Mouse (Mus musculus): ENCODE measurements around the gene Prrc2b. TPM values are rescaled to one million over a fixed set of nuclear protein-coding genes. Genes with fewer than 3 reads are reported as not detected.

Gene Prrc2b
- polyA plus RNA-seq, 1 experiment from 2014 or later: 39.3 TPM

DNA sequence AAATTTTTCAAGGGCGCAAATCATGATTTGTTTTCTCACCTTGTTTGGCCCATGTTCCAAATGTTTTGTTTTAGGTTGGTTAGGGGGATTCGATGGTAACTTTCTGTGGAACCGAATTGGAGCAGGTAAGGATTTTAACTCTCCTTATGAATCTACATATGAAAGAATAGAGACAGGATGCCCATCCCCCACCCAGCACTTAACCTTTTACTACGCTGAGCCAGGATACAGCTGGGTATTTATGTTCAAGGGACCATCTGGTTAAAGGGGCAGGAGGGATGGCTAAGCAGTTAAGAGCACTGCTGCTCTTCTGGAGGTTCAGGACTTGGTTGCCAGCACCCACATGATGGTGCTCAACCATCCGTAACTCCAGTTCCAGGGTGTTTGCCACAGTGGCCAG lies 89.7 kb downstream of the Prrc2b start:
- Histone ChIP-seq H3K4me2 (no peak overlapping the region), H3K27me3 (ENCODE audit: control insufficient read depth, insufficient read depth, low read length) (no peaks in the 10 kb centered on the region), H3K27ac (ENCODE audit: low read depth, low read length) (no peak overlapping the region), H3K9ac (ENCODE audit: low read depth, low read length) (no peak overlapping the region), H3K4me1 (ENCODE audit: control insufficient read depth, insufficient read depth, low read length) (peaks cover 3% of the 10 kb centered on the region), H3K36me3 (ENCODE audit: control insufficient read depth, insufficient read depth, low read length) (no peaks in the 10 kb centered on the region; the same call in 1 of the 2 replicates), H3K9me3 (replicated peaks; ENCODE audit: control insufficient read depth, low read length) (no peaks in the 10 kb centered on the region), H3K4me3 (ENCODE audit: low read depth, low read length) (no peak overlapping the region)
- no peak for ATAC-seq (replicated peaks; ENCODE audit: insufficient number of reproducible peaks, low FRiP score, low TSS enrichment)
- WGBS (ENCODE audit: insufficient replicate concordance): 89% methylated on average over 5 of the region's 5 CpGs

DNA sequence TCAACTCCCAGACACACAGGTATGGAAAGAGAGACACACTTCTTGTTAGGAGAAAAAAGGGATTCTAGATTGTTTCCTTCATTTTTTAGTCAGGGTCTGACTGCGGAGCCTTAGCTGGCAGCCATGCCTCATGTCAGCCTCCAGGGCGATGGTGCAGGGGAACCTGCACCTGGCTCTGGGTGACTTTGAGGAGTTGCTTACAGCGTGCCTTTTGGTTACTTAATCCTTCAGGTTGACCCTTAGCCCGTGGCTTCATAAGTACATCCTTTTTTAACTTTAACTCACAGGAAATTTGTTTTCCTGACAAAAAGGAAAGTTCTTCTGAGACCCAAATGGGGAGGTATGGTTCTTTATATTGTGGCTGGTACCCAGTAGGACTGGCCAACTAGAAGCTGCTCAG lies 92.1 kb downstream of the Prrc2b start:
- Histone ChIP-seq H3K4me3 (ENCODE audit: low read depth, low read length) (no peak overlapping the region), H3K27me3 (ENCODE audit: control insufficient read depth, insufficient read depth, low read length) (no peaks in the 10 kb centered on the region), H3K9ac (ENCODE audit: low read depth, low read length) (no peak overlapping the region), H3K27ac (ENCODE audit: low read depth, low read length) (no peak overlapping the region), H3K4me1 (ENCODE audit: control insufficient read depth, insufficient read depth, low read length) (no peaks in the 10 kb centered on the region), H3K9me3 (replicated peaks; ENCODE audit: control insufficient read depth, low read length) (no peaks in the 10 kb centered on the region), H3K4me2 (no peak overlapping the region), H3K36me3 (ENCODE audit: control insufficient read depth, insufficient read depth, low read length) (peaks cover 4% of the 10 kb centered on the region; the same call in 1 of the 2 replicates)
- no peak for ATAC-seq (replicated peaks; ENCODE audit: insufficient number of reproducible peaks, low FRiP score, low TSS enrichment)
- WGBS (ENCODE audit: insufficient replicate concordance): 85% methylated on average over 4 of the region's 4 CpGs

- no peak for ATAC-seq (replicated peaks; ENCODE audit: insufficient number of reproducible peaks, low FRiP score, low TSS enrichment)
- WGBS (ENCODE audit: insufficient replicate concordance): 75% methylated on average over 4 of the region's 4 CpGs
- H3K36me3 ChIP-seq (ENCODE audit: control insufficient read depth, insufficient read depth, low read length): peaks cover 8% of the 10 kb centered on the region
These were observed 95.9 kb downstream of the Prrc2b start for GRCm38 (mm10) chr2:32246741-32247140.

GRCm38 (mm10) chr2:32248377-32249361 lies 97.8 kb downstream of the Prrc2b start:
- Histone ChIP-seq H3K4me2 (no peak overlapping the region), H3K27me3 (ENCODE audit: control insufficient read depth, insufficient read depth, low read length) (no peaks in the 10 kb centered on the region), H3K4me3 (ENCODE audit: low read depth, low read length) (no peak overlapping the region), H3K27ac (ENCODE audit: low read depth, low read length) (no peak overlapping the region), H3K36me3 (ENCODE audit: control insufficient read depth, insufficient read depth, low read length) (peaks cover 8% of the 10 kb centered on the region), H3K4me1 (ENCODE audit: control insufficient read depth, insufficient read depth, low read length) (no peaks in the 10 kb centered on the region), H3K9ac (ENCODE audit: low read depth, low read length) (no peak overlapping the region), H3K9me3 (replicated peaks; ENCODE audit: control insufficient read depth, low read length) (no peaks in the 10 kb centered on the region)
- ATAC-seq (replicated peaks; ENCODE audit: insufficient number of reproducible peaks, low FRiP score, low TSS enrichment): no peak
- WGBS (ENCODE audit: insufficient replicate concordance): 74% methylated on average over 10 of the region's 10 CpGs

More at GRCm38 (mm10) chr2:32246741-32247140, 95.9 kb downstream of the Prrc2b start:
- no peaks in the 10 kb centered on the region for H3K27me3 ChIP-seq (ENCODE audit: control insufficient read depth, insufficient read depth, low read length)
- no peak overlapping the region for H3K9ac ChIP-seq (ENCODE audit: low read depth, low read length)
- H3K4me3 ChIP-seq (ENCODE audit: low read depth, low read length): no peak overlapping the region
- no peaks in the 10 kb centered on the region for H3K9me3 ChIP-seq (replicated peaks; ENCODE audit: control insufficient read depth, low read length)
- no peaks in the 10 kb centered on the region for H3K4me1 ChIP-seq (ENCODE audit: control insufficient read depth, insufficient read depth, low read length)
- no peak overlapping the region for H3K27ac ChIP-seq (ENCODE audit: low read depth, low read length)
- H3K4me2 ChIP-seq: no peak overlapping the region

DNA sequence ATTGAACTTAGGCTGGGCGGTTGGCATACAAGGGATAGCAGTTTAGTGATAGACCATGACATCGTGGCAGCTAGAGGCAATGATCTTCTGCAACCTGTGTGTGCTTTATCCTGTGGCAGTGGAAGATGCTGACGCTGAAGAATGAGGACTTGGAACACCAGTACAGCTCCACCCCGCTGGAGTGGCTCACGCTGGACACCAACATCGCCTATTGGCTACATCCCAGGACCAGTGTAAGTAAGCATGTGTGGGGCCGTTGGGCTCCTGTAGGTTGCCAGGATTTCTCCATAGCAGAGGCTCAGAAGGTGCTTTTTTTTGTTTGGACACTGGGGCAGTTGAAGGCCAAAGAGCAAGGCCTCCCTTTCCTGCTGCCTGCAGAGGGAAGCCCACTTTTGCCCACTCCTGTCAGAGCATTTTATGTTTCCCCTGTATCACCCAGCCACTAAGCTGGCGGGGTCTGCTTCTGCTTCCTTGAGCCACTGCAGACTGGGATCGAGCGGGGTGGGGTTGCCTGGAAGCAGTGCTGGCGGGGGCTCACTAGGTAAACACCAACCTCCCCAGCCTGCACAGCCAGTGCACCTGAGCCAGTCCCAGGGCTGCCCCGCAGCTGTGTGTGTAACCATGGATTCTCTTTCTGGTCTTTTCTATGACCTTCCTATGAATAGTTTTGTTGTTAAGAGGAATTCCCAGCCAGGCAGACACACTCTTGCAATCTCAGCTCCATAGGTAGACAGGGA lies 101.1 kb downstream of the Prrc2b start:
- peaks cover 8% of the 10 kb centered on the region for H3K36me3 ChIP-seq (ENCODE audit: control insufficient read depth, insufficient read depth, low read length)

GRCm38 (mm10) chr2:32252658-32253057 lies 101.8 kb downstream of the Prrc2b start:
- no peak for ATAC-seq (replicated peaks; ENCODE audit: insufficient number of reproducible peaks, low FRiP score, low TSS enrichment)
- 85% methylated on average over 5 of the region's 5 CpGs for WGBS (ENCODE audit: insufficient replicate concordance)
- no peak overlapping the region for H3K27ac ChIP-seq (ENCODE audit: low read depth, low read length)
- H3K4me1 ChIP-seq (ENCODE audit: control insufficient read depth, insufficient read depth, low read length): no peaks in the 10 kb centered on the region
- H3K9me3 ChIP-seq (replicated peaks; ENCODE audit: control insufficient read depth, low read length): no peaks in the 10 kb centered on the region
- H3K9ac ChIP-seq (ENCODE audit: low read depth, low read length): no peak overlapping the region
- H3K27me3 ChIP-seq (ENCODE audit: control insufficient read depth, insufficient read depth, low read length): no peaks in the 10 kb centered on the region
- H3K4me2 ChIP-seq: no peak overlapping the region
- H3K36me3 ChIP-seq (ENCODE audit: control insufficient read depth, insufficient read depth, low read length): peaks cover 8% of the 10 kb centered on the region
- no peak overlapping the region for H3K4me3 ChIP-seq (ENCODE audit: low read depth, low read length)

More for the DNA sequence above, 101.1 kb downstream of the Prrc2b start:
- Histone ChIP-seq H3K9me3 (replicated peaks; ENCODE audit: control insufficient read depth, low read length) (no peaks in the 10 kb centered on the region), H3K27me3 (ENCODE audit: control insufficient read depth, insufficient read depth, low read length) (no peaks in the 10 kb centered on the region), H3K4me2 (no peak overlapping the region), H3K27ac (ENCODE audit: low read depth, low read length) (no peak overlapping the region), H3K4me1 (ENCODE audit: control insufficient read depth, insufficient read depth, low read length) (no peaks in the 10 kb centered on the region), H3K9ac (ENCODE audit: low read depth, low read length) (no peak overlapping the region), H3K4me3 (ENCODE audit: low read depth, low read length) (no peak overlapping the region)
- no peak for ATAC-seq (replicated peaks; ENCODE audit: insufficient number of reproducible peaks, low FRiP score, low TSS enrichment)
- 78% methylated on average over 12 of the region's 12 CpGs for WGBS (ENCODE audit: insufficient replicate concordance)

GRCm38 (mm10) chr2:32253352-32253751 lies 102.5 kb downstream of the Prrc2b start:
- no peak overlapping the region for H3K27ac ChIP-seq (ENCODE audit: low read depth, low read length)
- no peaks in the 10 kb centered on the region for H3K27me3 ChIP-seq (ENCODE audit: control insufficient read depth, insufficient read depth, low read length)
- H3K9me3 ChIP-seq (replicated peaks; ENCODE audit: control insufficient read depth, low read length): no peaks in the 10 kb centered on the region
- no peak overlapping the region for H3K4me2 ChIP-seq
- peaks cover 12% of the 10 kb centered on the region for H3K36me3 ChIP-seq (ENCODE audit: control insufficient read depth, insufficient read depth, low read length)
- ATAC-seq (replicated peaks; ENCODE audit: insufficient number of reproducible peaks, low FRiP score, low TSS enrichment): no peak
- 37% methylated on average over 1 of the region's 1 CpGs for WGBS (ENCODE audit: insufficient replicate concordance)
- H3K9ac ChIP-seq (ENCODE audit: low read depth, low read length): no peak overlapping the region
- H3K4me3 ChIP-seq (ENCODE audit: low read depth, low read length): no peak overlapping the region
- no peaks in the 10 kb centered on the region for H3K4me1 ChIP-seq (ENCODE audit: control insufficient read depth, insufficient read depth, low read length)

DNA sequence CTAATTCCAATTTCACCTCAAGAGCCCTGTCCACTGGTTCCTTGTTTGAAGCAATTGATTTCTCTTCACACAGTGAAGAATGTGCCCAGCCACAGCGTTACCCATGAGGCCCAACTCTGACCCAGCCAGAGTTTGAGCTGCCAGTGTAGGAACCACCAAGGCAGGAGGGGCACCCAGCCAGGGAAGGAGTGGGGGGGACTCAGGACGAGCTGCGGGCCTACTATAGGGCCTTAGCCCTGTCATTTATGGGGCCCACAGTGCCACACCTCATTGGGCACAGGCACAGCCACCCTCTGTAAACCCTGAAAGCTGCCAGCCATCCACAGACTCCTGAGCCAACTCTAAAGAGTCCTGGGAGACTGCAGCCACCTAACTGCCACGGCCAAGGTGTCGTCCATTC lies 103.7 kb downstream of the Prrc2b start:
- Histone ChIP-seq H3K27me3 (ENCODE audit: control insufficient read depth, insufficient read depth, low read length) (no peaks in the 10 kb centered on the region), H3K9me3 (replicated peaks; ENCODE audit: control insufficient read depth, low read length) (no peaks in the 10 kb centered on the region), H3K9ac (ENCODE audit: low read depth, low read length) (no peak overlapping the region), H3K27ac (ENCODE audit: low read depth, low read length) (no peak overlapping the region), H3K4me2 (no peak overlapping the region), H3K4me3 (ENCODE audit: low read depth, low read length) (no peak overlapping the region), H3K4me1 (ENCODE audit: control insufficient read depth, insufficient read depth, low read length) (peaks cover 8% of the 10 kb centered on the region), H3K36me3 (ENCODE audit: control insufficient read depth, insufficient read depth, low read length) (peaks cover 12% of the 10 kb centered on the region)
- WGBS (ENCODE audit: insufficient replicate concordance): 78% methylated on average over 5 of the region's 5 CpGs
- ATAC-seq (replicated peaks; ENCODE audit: insufficient number of reproducible peaks, low FRiP score, low TSS enrichment): no peak

Data from heart, embryonic 11.5 days (tissue).